Mouse (Mus musculus): ENCODE results near the gene Vps26a. TPM values are rescaled to one million over a fixed set of nuclear protein-coding genes. Genes with fewer than 3 reads are reported as not detected.
A peak's percentile ranks its signal among the peaks of the same experiment; 100 is the strongest.
"Not testable (repeated sequence)": the region's sequence is repeated elsewhere in the genome, so short reads cannot be mapped to it uniquely, and the experiment has no call there.

Vps26a gene
- polyA plus RNA-seq, 1 experiment from 2014 or later = 93.4 TPM

- Histone ChIP-seq H3K9me3 (no peaks in the 10 kb centered on the region), H3K4me3 (peak overlapping the region; percentile 43), H3K36me3 (replicated peaks) (no peaks in the 10 kb centered on the region), H3K4me1 (peaks cover 10% of the 10 kb centered on the region), H3K27ac (no peak overlapping the region), H3K27me3 (ENCODE audit: poor library complexity, severe bottlenecking) (peaks cover 38% of the 10 kb centered on the region)
- WGBS = 17% methylated on average over 18 of the region's 18 CpGs
- DNase-seq (ENCODE audit: extremely low spot score, low spot score) = no peak
Measured at GRCm38 (mm10) chr10:62507591-62508308, 21.1 kb upstream of the Vps26a start.

GRCm38 (mm10) chr10:62507071-62507470, 20.5 kb upstream of the Vps26a start:
- peaks cover 10% of the 10 kb centered on the region for H3K4me1 ChIP-seq
- no peak overlapping the region for H3K27ac ChIP-seq
- WGBS = 90% methylated on average over 4 of the region's 4 CpGs
- H3K9me3 ChIP-seq = no peaks in the 10 kb centered on the region
- no peak overlapping the region for H3K4me3 ChIP-seq
- peaks cover 38% of the 10 kb centered on the region for H3K27me3 ChIP-seq (ENCODE audit: poor library complexity, severe bottlenecking)
- H3K36me3 ChIP-seq (replicated peaks) = no peaks in the 10 kb centered on the region
- no peak for DNase-seq (ENCODE audit: extremely low spot score, low spot score)

- no peak for DNase-seq (ENCODE audit: extremely low spot score, low spot score)
- 91% methylated on average over 17 of the region's 17 CpGs for WGBS
Measured at GRCm38 (mm10) chr10:62506019-62506556, 19.5 kb upstream of the Vps26a start.

GRCm38 (mm10) chr10:62505224-62505983, 18.8 kb upstream of the Vps26a start:
- peaks cover 10% of the 10 kb centered on the region for H3K4me1 ChIP-seq
- no peak overlapping the region for H3K4me3 ChIP-seq
- H3K27ac ChIP-seq = no peak overlapping the region
- H3K36me3 ChIP-seq (replicated peaks) = no peaks in the 10 kb centered on the region
- DNase-seq (ENCODE audit: extremely low spot score, low spot score) = no peak
- H3K9me3 ChIP-seq = no peaks in the 10 kb centered on the region
- peaks cover 38% of the 10 kb centered on the region for H3K27me3 ChIP-seq (ENCODE audit: poor library complexity, severe bottlenecking)
- WGBS = 83% methylated on average over 9 of the region's 9 CpGs

More at GRCm38 (mm10) chr10:62506019-62506556, 19.5 kb upstream of the Vps26a start:
- Histone ChIP-seq H3K36me3 (replicated peaks) (no peaks in the 10 kb centered on the region), H3K4me3 (no peak overlapping the region), H3K4me1 (peaks cover 10% of the 10 kb centered on the region), H3K27me3 (ENCODE audit: poor library complexity, severe bottlenecking) (peaks cover 38% of the 10 kb centered on the region), H3K27ac (no peak overlapping the region), H3K9me3 (no peaks in the 10 kb centered on the region)

- H3K9me3 ChIP-seq = no peaks in the 10 kb centered on the region
- no peak overlapping the region for H3K27ac ChIP-seq
- no peaks in the 10 kb centered on the region for H3K36me3 ChIP-seq (replicated peaks)
- no peak overlapping the region for H3K4me3 ChIP-seq
- peaks cover 31% of the 10 kb centered on the region for H3K27me3 ChIP-seq (ENCODE audit: poor library complexity, severe bottlenecking)
- DNase-seq (ENCODE audit: extremely low spot score, low spot score) = no peak
- WGBS = 83% methylated on average over 12 of the region's 12 CpGs
- peaks cover 10% of the 10 kb centered on the region for H3K4me1 ChIP-seq
Measured at GRCm38 (mm10) chr10:62503836-62504628, 17.4 kb upstream of the Vps26a start.

- Histone ChIP-seq H3K27ac (no peak overlapping the region), H3K36me3 (replicated peaks) (no peaks in the 10 kb centered on the region), H3K9me3 (no peaks in the 10 kb centered on the region), H3K4me1 (peaks cover 6% of the 10 kb centered on the region), H3K27me3 (ENCODE audit: poor library complexity, severe bottlenecking) (peaks cover 24% of the 10 kb centered on the region), H3K4me3 (no peak overlapping the region)
- WGBS = 82% methylated on average over 4 of the region's 4 CpGs
- DNase-seq (ENCODE audit: extremely low spot score, low spot score) = no peak
Measured at GRCm38 (mm10) chr10:62503353-62503752, 16.7 kb upstream of the Vps26a start.

- H3K27ac ChIP-seq = no peak overlapping the region
- DNase-seq (ENCODE audit: extremely low spot score, low spot score) = no peak
- peaks cover 11% of the 10 kb centered on the region for H3K27me3 ChIP-seq (ENCODE audit: poor library complexity, severe bottlenecking)
- no peaks in the 10 kb centered on the region for H3K9me3 ChIP-seq
- H3K4me1 ChIP-seq = no peaks in the 10 kb centered on the region; the same call in 1 of the 2 replicates
- no peak overlapping the region for H3K4me3 ChIP-seq
- 86% methylated on average over 7 of the region's 7 CpGs for WGBS
- H3K36me3 ChIP-seq (replicated peaks) = no peaks in the 10 kb centered on the region
Measured at GRCm38 (mm10) chr10:62501951-62502350, 15.3 kb upstream of the Vps26a start.

- H3K36me3 ChIP-seq (replicated peaks) = no peaks in the 10 kb centered on the region
- 0 out of 2 replicates have a peak, but pooled peaks cover 2% of the 10 kb centered on the region for H3K27me3 ChIP-seq (ENCODE audit: poor library complexity, severe bottlenecking)
- no peaks in the 10 kb centered on the region; the same call in 1 of the 2 replicates for H3K4me1 ChIP-seq
- 91% methylated on average over 9 of the region's 9 CpGs for WGBS
- no peak for DNase-seq (ENCODE audit: extremely low spot score, low spot score)
- no peaks in the 10 kb centered on the region for H3K9me3 ChIP-seq
- H3K4me3 ChIP-seq = no peak overlapping the region
- no peak overlapping the region for H3K27ac ChIP-seq
Measured at GRCm38 (mm10) chr10:62500916-62501615, 14.5 kb upstream of the Vps26a start.

- WGBS = 26% methylated on average over 15 of the region's 15 CpGs
- Histone ChIP-seq H3K27me3 (ENCODE audit: poor library complexity, severe bottlenecking) (no peaks in the 10 kb centered on the region), H3K27ac (no peak overlapping the region), H3K4me3 (no peak overlapping the region), H3K36me3 (replicated peaks) (no peaks in the 10 kb centered on the region), H3K9me3 (no peaks in the 10 kb centered on the region), H3K4me1 (no peaks in the 10 kb centered on the region; the same call in 1 of the 2 replicates)
- DNase-seq (ENCODE audit: extremely low spot score, low spot score) = peak; percentile 60
Measured at GRCm38 (mm10) chr10:62500088-62500915, 13.7 kb upstream of the Vps26a start.

GRCm38 (mm10) chr10:62491681-62492080, 5.1 kb upstream of the Vps26a start:
- not testable (repeated sequence) for H3K4me3 ChIP-seq; H3K27ac ChIP-seq; DNase-seq (ENCODE audit: extremely low spot score, low spot score); H3K36me3 ChIP-seq (replicated peaks); H3K27me3 ChIP-seq (ENCODE audit: poor library complexity, severe bottlenecking); H3K9me3 ChIP-seq
- 88% methylated on average over 3 of the region's 3 CpGs for WGBS
- peaks cover 14% of the 10 kb centered on the region for H3K4me1 ChIP-seq

- Histone ChIP-seq H3K36me3 (replicated peaks) (no peaks in the 10 kb centered on the region), H3K27me3 (ENCODE audit: poor library complexity, severe bottlenecking) (no peaks in the 10 kb centered on the region), H3K4me3 (no peak overlapping the region), H3K27ac (no peak overlapping the region), H3K9me3 (no peaks in the 10 kb centered on the region), H3K4me1 (peaks cover 24% of the 10 kb centered on the region)
- WGBS = 29% methylated on average over 1 of the region's 1 CpGs
- peak; percentile 22 for DNase-seq (ENCODE audit: extremely low spot score, low spot score)
Measured at GRCm38 (mm10) chr10:62488266-62488665, 1.7 kb upstream of the Vps26a start.
